Mouse (Mus musculus): ENCODE measurements around the gene Zfp446. TPM values are rescaled to one million over a fixed set of nuclear protein-coding genes. Genes with fewer than 3 reads are reported as not detected.
A peak's percentile ranks its signal among the peaks of the same experiment; 100 is the strongest.

The Zfp446 gene
- polyA plus RNA-seq, 1 experiment from 2014 or later = 4.5 TPM

- Histone ChIP-seq H3K36me3 (ENCODE audit: control insufficient read depth, insufficient read depth, low read length) (peaks cover 35% of the 10 kb centered on the region), H3K27ac (ENCODE audit: low read depth, low read length) (peak overlapping the region; percentile 88), H3K4me1 (ENCODE audit: control insufficient read depth, insufficient read depth, low read length) (peaks cover 12% of the 10 kb centered on the region), H3K4me2 (ENCODE audit: low read length) (peak overlapping the region; percentile 71), H3K4me3 (ENCODE audit: low read depth, low read length) (peak overlapping the region; percentile 51), H3K9ac (ENCODE audit: low read length) (peak overlapping the region; percentile 70), H3K9me3 (replicated peaks; ENCODE audit: control insufficient read depth, low read length) (no peaks in the 10 kb centered on the region), H3K27me3 (replicated peaks; ENCODE audit: control insufficient read depth, insufficient read depth, low read length) (no peaks in the 10 kb centered on the region)
- ATAC-seq (peak; percentile 92), DNase-seq (ENCODE audit: low spot score) (peak; percentile 97)
- under 1% methylated on average over 42 of the region's 42 CpGs for WGBS
Observed at GRCm38 (mm10) chr7:13009143-13010004, 31.7 kb downstream of the Zfp446 start.

GRCm38 (mm10) chr7:13010005-13010908, 32.6 kb downstream of the Zfp446 start, which contains the start of gene Zbtb45:
Gene Zbtb45, minus strand, starts transcription at chr7:13010034.
- ATAC-seq (no peak), DNase-seq (ENCODE audit: low spot score) (no peak)
- Histone ChIP-seq H3K4me1 (ENCODE audit: control insufficient read depth, insufficient read depth, low read length) (peaks cover 12% of the 10 kb centered on the region), H3K9me3 (replicated peaks; ENCODE audit: control insufficient read depth, low read length) (no peaks in the 10 kb centered on the region), H3K36me3 (ENCODE audit: control insufficient read depth, insufficient read depth, low read length) (peaks cover 28% of the 10 kb centered on the region), H3K4me2 (ENCODE audit: low read length) (peak within 1 kb of the TSS; percentile 71), H3K27ac (ENCODE audit: low read depth, low read length) (peak within 1 kb of the TSS; percentile 88), H3K4me3 (ENCODE audit: low read depth, low read length) (peak within 1 kb of the TSS; percentile 51), H3K27me3 (replicated peaks; ENCODE audit: control insufficient read depth, insufficient read depth, low read length) (no peaks in the 10 kb centered on the region), H3K9ac (ENCODE audit: low read length) (peak within 1 kb of the TSS; percentile 70)
- 10% methylated on average over 26 of the region's 26 CpGs for WGBS

- no peak overlapping the region for H3K27ac ChIP-seq (ENCODE audit: low read depth, low read length)
- no peak overlapping the region for H3K4me2 ChIP-seq (ENCODE audit: low read length)
- H3K4me1 ChIP-seq (ENCODE audit: control insufficient read depth, insufficient read depth, low read length) = peaks cover 8% of the 10 kb centered on the region; the same call in 1 of the 2 replicates
- H3K27me3 ChIP-seq (replicated peaks; ENCODE audit: control insufficient read depth, insufficient read depth, low read length) = no peaks in the 10 kb centered on the region
- H3K4me3 ChIP-seq (ENCODE audit: low read depth, low read length) = no peak overlapping the region
- no peak overlapping the region for H3K9ac ChIP-seq (ENCODE audit: low read length)
- DNase-seq (ENCODE audit: low spot score) (no peak), ATAC-seq (no peak)
- no peaks in the 10 kb centered on the region for H3K9me3 ChIP-seq (replicated peaks; ENCODE audit: control insufficient read depth, low read length)
- 72% methylated on average over 4 of the region's 4 CpGs for WGBS
- no peaks in the 10 kb centered on the region for H3K36me3 ChIP-seq (ENCODE audit: control insufficient read depth, insufficient read depth, low read length)
Observed at GRCm38 (mm10) chr7:13013671-13014070, 36.0 kb downstream of the Zfp446 start.

GRCm38 (mm10) chr7:13014275-13014839, 36.7 kb downstream of the Zfp446 start:
- ATAC-seq = no peak
- 47% methylated on average over 6 of the region's 6 CpGs for WGBS
- no peaks in the 10 kb centered on the region for H3K36me3 ChIP-seq (ENCODE audit: control insufficient read depth, insufficient read depth, low read length)
- H3K4me1 ChIP-seq (ENCODE audit: control insufficient read depth, insufficient read depth, low read length) = peaks cover 6% of the 10 kb centered on the region; the same call in 1 of the 2 replicates
- no peak overlapping the region for H3K4me2 ChIP-seq (ENCODE audit: low read length)
- no peaks in the 10 kb centered on the region for H3K27me3 ChIP-seq (replicated peaks; ENCODE audit: control insufficient read depth, insufficient read depth, low read length)
- no peak for DNase-seq (ENCODE audit: low spot score)
- no peak overlapping the region for H3K27ac ChIP-seq (ENCODE audit: low read depth, low read length)
- H3K4me3 ChIP-seq (ENCODE audit: low read depth, low read length) = no peak overlapping the region
- no peaks in the 10 kb centered on the region for H3K9me3 ChIP-seq (replicated peaks; ENCODE audit: control insufficient read depth, low read length)
- H3K9ac ChIP-seq (ENCODE audit: low read length) = no peak overlapping the region

GRCm38 (mm10) chr7:13015217-13015616, 37.6 kb downstream of the Zfp446 start:
- Histone ChIP-seq H3K27ac (ENCODE audit: low read depth, low read length) (no peak overlapping the region), H3K36me3 (ENCODE audit: control insufficient read depth, insufficient read depth, low read length) (no peaks in the 10 kb centered on the region), H3K9ac (ENCODE audit: low read length) (no peak overlapping the region), H3K9me3 (replicated peaks; ENCODE audit: control insufficient read depth, low read length) (no peaks in the 10 kb centered on the region), H3K4me3 (ENCODE audit: low read depth, low read length) (no peak overlapping the region), H3K27me3 (replicated peaks; ENCODE audit: control insufficient read depth, insufficient read depth, low read length) (no peaks in the 10 kb centered on the region), H3K4me2 (ENCODE audit: low read length) (no peak overlapping the region), H3K4me1 (ENCODE audit: control insufficient read depth, insufficient read depth, low read length) (peaks cover 5% of the 10 kb centered on the region; the same call in 1 of the 2 replicates)
- 75% methylated on average over 1 of the region's 1 CpGs for WGBS
- ATAC-seq = no peak
- DNase-seq (ENCODE audit: low spot score) = no peak

GRCm38 (mm10) chr7:13022773-13023535, 45.3 kb downstream of the Zfp446 start:
- peak; percentile 43 for ATAC-seq
- WGBS = 4% methylated on average over 31 of the region's 31 CpGs
- DNase-seq (ENCODE audit: low spot score) = peak; percentile 85

GRCm38 (mm10) chr7:13023928-13024731, 46.5 kb downstream of the Zfp446 start:
- ATAC-seq (peak; percentile 88), DNase-seq (ENCODE audit: low spot score) (peak; percentile 98)
- Histone ChIP-seq H3K9ac (ENCODE audit: low read length) (peak overlapping the region; percentile 96), H3K4me3 (ENCODE audit: low read depth, low read length) (peak overlapping the region; percentile 92), H3K9me3 (replicated peaks; ENCODE audit: control insufficient read depth, low read length) (no peaks in the 10 kb centered on the region), H3K36me3 (ENCODE audit: control insufficient read depth, insufficient read depth, low read length) (peaks cover 39% of the 10 kb centered on the region), H3K4me1 (ENCODE audit: control insufficient read depth, insufficient read depth, low read length) (peaks cover 11% of the 10 kb centered on the region), H3K27me3 (replicated peaks; ENCODE audit: control insufficient read depth, insufficient read depth, low read length) (no peaks in the 10 kb centered on the region), H3K27ac (ENCODE audit: low read depth, low read length) (peak overlapping the region; percentile 99), H3K4me2 (ENCODE audit: low read length) (peak overlapping the region; percentile 87)
- WGBS = under 1% methylated on average over 79 of the region's 95 CpGs

More at GRCm38 (mm10) chr7:13022773-13023535, 45.3 kb downstream of the Zfp446 start:
- Histone ChIP-seq H3K9ac (ENCODE audit: low read length) (peak overlapping the region; percentile 70), H3K4me2 (ENCODE audit: low read length) (peak overlapping the region; percentile 87), H3K36me3 (ENCODE audit: control insufficient read depth, insufficient read depth, low read length) (peaks cover 27% of the 10 kb centered on the region), H3K4me3 (ENCODE audit: low read depth, low read length) (peak overlapping the region; percentile 92), H3K9me3 (replicated peaks; ENCODE audit: control insufficient read depth, low read length) (no peaks in the 10 kb centered on the region), H3K4me1 (ENCODE audit: control insufficient read depth, insufficient read depth, low read length) (peaks cover 11% of the 10 kb centered on the region), H3K27ac (ENCODE audit: low read depth, low read length) (peak overlapping the region; percentile 99), H3K27me3 (replicated peaks; ENCODE audit: control insufficient read depth, insufficient read depth, low read length) (no peaks in the 10 kb centered on the region)

All from forebrain, embryonic 14.5 days (tissue).